Mouse (Mus musculus) monocyte, adult 2 months (primary cell): ENCODE data around the gene Tmem234.

Experiments
- DNase-seq, 2 experiments: peaks; one replicate each; pipeline ENCODE4 v3.0.0; 2022; ENCODE audit warnings: low spot score in 2 of 2, low read depth in 1 of 2

The Tmem234 gene

DNA sequence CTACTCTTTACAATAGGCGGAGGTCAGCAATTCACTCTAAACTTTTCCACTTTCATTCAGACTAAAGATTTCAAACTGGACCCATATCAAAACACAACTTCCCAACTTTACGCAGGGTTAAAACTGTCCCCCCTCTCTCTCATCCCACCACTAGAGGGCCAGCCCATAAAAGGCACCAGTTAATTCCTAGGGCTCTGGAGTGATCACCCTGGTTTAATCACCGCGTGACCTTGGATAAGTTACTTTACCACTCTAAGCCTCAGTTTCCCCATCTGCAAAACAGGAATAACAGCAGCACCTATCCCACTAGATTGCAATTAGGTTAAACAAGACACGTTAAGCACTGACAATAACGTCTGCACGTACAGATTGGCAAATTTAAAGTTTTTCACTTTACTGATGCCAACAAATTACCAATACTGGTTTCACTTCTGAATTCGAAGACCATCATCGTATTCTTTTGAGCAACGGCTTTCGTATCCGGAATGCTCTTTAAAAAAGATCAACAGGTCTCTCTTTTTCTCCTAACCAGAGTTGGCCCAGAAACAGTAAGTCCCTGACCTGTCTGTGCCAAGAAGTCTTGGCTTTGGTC, 71.1 kb downstream of the Tmem234 start:
- DNase-seq: peak; percentile 14 to 29

DNA sequence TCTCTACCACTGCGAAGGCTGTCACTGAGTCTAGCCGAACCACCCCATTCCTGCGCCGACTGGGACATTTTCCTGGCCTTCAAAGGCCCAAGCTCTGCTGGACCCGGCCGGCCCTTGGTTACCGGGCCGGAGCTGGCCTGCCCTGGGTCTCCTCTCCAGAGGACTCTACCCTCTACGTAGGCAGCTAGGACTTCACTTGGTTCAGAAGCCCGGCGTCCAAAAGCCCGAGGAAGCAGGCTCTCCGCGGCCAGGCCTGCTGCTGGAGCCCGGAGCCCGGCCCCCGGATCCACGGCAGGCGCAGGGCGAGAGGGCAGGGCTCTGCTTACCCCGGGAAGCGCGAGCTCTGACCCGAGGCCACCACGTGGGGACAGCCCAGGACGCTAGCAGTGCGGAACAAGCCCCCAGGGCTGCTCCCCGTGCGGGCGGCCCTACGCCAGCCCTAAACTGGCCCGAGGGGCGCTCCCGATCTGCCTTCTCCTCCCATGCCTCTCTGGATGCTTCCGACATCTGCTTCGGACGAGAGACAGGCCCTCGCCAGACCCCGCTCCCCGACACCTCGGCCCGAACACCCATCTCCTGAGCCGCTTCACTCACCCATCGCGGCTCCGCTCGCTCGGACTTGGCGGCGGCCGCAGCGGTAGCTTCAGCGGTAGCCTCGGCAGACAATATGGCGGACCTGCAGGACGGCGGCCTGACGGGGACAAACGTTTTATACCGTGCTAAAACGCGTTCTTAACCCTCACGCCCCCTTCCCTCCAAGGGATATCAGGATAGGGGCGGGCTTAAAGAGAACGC, 71.8 kb downstream of the Tmem234 start, which contains the start of gene Kpna6:
Gene Kpna6 (minus strand): TSS at position 685 of the 795 bp plus-strand sequence.
- DNase-seq: peak; percentile 41 to 70

DNA sequence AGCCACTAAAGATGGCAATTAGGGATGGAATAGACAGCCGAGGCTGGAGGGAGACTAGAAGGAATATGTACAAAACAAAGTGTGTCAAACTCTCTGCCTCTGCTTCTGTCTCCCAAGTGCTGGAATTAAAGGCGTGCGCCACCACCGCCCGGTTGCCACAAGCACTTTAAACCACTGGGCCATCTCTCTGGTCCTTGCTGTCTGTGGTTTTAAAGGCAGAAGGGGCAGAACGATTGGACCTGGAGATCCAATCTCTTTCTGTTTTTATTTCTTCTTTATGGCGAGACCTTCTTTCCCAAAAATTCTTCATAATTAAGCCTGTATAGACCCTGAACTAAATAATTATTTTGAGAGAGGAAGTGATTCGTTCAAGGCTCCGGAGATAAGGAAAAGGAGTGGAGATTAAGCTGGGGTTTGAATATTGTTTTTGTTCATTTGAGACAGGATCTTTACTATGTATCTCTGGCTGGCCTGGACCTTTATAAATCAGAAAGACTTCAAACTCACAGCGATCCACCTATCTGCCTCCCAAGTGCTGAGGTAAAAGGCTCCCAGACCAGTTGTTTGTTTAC, 72.5 kb downstream of the Tmem234 start:
- DNase-seq: no peak
